Mouse (Mus musculus): ENCODE results near the gene Taar7f.

DNA sequence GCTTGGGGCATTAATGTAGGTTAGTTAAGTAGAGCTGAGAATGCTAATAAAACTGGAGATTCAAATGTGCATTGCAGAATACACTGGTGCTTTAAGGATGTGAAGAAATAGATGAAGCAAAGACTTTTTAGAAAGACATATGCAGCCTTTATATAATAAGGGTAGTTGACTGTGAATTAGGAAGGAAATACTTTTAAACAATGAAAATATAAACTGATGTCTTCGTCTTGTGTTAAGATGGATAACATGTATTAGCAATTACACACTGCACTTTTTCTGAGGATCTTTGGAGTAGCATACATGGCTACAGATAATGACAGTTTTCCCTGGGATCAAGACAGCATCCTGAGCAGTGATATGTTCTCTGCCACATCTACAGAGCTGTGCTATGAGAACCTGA is 49.7 kb upstream of the Taar7f start, which contains the start of gene Taar7b:
- TF ChIP-seq CTCF (IDR thresholded peaks at IDR 0.05; ENCODE audit: low read depth) (no peak), EP300 (optimal IDR thresholded peaks at IDR 0.05) (no peak)

Measured in stomach, postnatal 0 days (tissue).